Mouse (Mus musculus) kidney, adult 2 months (tissue): Measurements from ENCODE around the gene Jpt2. TPM values are rescaled to one million over a fixed set of nuclear protein-coding genes. Genes with fewer than 3 reads are reported as not detected.

ENCODE experiments used
- DNase-seq: peaks from one replicate; pipeline ENCODE4 v3.0.0; 2021
- H3K27ac ChIP-seq: fragments of 200-500 bp; 2 replicates; pipeline ENCODE4 v1.5.1; 2012; ENCODE audit warnings: low read depth, low read length, control low read depth, inconsistent platforms; ENCODE audit not compliant: insufficient read depth
- H3K27me3 ChIP-seq: fragments of 200-500 bp; replicated peaks from 2 replicates; pipeline ENCODE4 v1.6.1; 2012; ENCODE audit warnings: mild to moderate bottlenecking, moderate library complexity, low read length, inconsistent platforms; ENCODE audit not compliant: control insufficient read depth, insufficient read depth
- H3K36me3 ChIP-seq: fragments of 200-500 bp; 2 replicates; pipeline ENCODE4 v1.6.1; 2012; ENCODE audit warnings: mild to moderate bottlenecking, moderate library complexity, low read length, inconsistent platforms; ENCODE audit not compliant: control insufficient read depth, insufficient read depth
- H3K4me1 ChIP-seq: fragments of 200-500 bp; 2 replicates; pipeline ENCODE4 v1.6.1; 2011; ENCODE audit warnings: low read length; ENCODE audit not compliant: control insufficient read depth, insufficient read depth
- H3K4me3 ChIP-seq: fragments of 200-500 bp; 2 replicates; pipeline ENCODE4 v1.5.1; 2011; ENCODE audit warnings: mild to moderate bottlenecking, low read depth, low read length, control low read depth; ENCODE audit not compliant: insufficient read depth
- CTCF ChIP-seq: fragments of 200-500 bp; conservative IDR thresholded peaks from 2 replicates; pipeline ENCODE4 v1.5.1; 2011; ENCODE audit warnings: low read depth, mild to moderate bottlenecking, control low read depth, low read length, moderate library complexity, mixed read lengths; ENCODE audit not compliant: insufficient read depth, insufficient read length
- POLR2A ChIP-seq: fragments of 200-500 bp; IDR thresholded peaks from one replicate; pipeline ENCODE4 v1.6.1; 2011; ENCODE audit warnings: low read depth, low read length, control low read depth
- WGBS: fragments of 180-500 bp; shearing (Covaris S2); methylation state at CpG from one replicate; pipeline ENCODE4 v1.1.7; 2018; 5-methylcytosine and 5-hydroxymethylcytosine counted together
- polyA plus RNA-seq: library from polyadenylated mRNA; depleted of rRNA; stranded (reverse); fragments of >200 nt; gene quantifications from 2 replicates; pipeline ENCODE4 v1.2.3, GENCODE M21; 2012

Jpt2 gene
- polyA plus RNA-seq, 1 experiment: 31.0 TPM

GRCm38 (mm10) chr17:24913984-24914383 lies 46.5 kb downstream of the Jpt2 start:
- Histone ChIP-seq H3K4me1 (no peaks in the 10 kb centered on the region), H3K27me3 (no peaks in the 10 kb centered on the region), H3K36me3 (no peaks in the 10 kb centered on the region; the same call in none of the 2 replicates), H3K4me3 (no peak overlapping the region), H3K27ac (no peak overlapping the region)
- TF ChIP-seq POLR2A: no peak
- DNase-seq: no peak

DNA sequence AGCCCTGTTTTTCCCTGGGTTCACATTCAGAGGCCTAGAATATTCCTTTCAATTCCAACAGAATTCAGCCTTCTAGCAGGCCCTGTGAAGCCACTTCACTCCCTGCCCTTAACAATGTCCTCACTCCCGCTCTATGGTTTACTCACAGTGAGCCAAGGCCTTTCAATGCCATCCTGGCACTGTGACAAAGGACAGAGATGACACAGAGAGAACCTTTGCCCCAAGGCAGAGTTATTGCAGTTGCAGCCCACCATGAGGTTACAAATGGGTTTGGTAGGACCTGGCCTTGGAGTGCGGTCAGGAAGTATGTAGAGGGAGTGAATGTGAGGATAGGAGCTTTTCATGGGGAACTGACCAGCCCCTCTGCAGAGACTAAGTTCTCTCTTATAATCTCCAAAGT lies 52.9 kb downstream of the Jpt2 start:
- TF ChIP-seq POLR2A (no peak), CTCF (no peak)
- 84% methylated on average over 2 of the region's 2 CpGs for WGBS

GRCm38 (mm10) chr17:24903767-24904166 lies 56.7 kb downstream of the Jpt2 start:
- DNase-seq: no peak
- TF ChIP-seq POLR2A (no peak), CTCF (no peak)
- Histone ChIP-seq H3K4me1 (no peaks in the 10 kb centered on the region), H3K4me3 (no peak overlapping the region), H3K27ac (no peak overlapping the region), H3K27me3 (no peaks in the 10 kb centered on the region), H3K36me3 (peaks cover 4% of the 10 kb centered on the region)
- 90% methylated on average over 9 of the region's 9 CpGs for WGBS

More for the DNA sequence above, 52.9 kb downstream of the Jpt2 start:
- Histone ChIP-seq H3K27ac (no peak overlapping the region), H3K27me3 (no peaks in the 10 kb centered on the region), H3K4me3 (no peak overlapping the region), H3K36me3 (peaks cover 2% of the 10 kb centered on the region), H3K4me1 (no peaks in the 10 kb centered on the region)
- DNase-seq: no peak

DNA sequence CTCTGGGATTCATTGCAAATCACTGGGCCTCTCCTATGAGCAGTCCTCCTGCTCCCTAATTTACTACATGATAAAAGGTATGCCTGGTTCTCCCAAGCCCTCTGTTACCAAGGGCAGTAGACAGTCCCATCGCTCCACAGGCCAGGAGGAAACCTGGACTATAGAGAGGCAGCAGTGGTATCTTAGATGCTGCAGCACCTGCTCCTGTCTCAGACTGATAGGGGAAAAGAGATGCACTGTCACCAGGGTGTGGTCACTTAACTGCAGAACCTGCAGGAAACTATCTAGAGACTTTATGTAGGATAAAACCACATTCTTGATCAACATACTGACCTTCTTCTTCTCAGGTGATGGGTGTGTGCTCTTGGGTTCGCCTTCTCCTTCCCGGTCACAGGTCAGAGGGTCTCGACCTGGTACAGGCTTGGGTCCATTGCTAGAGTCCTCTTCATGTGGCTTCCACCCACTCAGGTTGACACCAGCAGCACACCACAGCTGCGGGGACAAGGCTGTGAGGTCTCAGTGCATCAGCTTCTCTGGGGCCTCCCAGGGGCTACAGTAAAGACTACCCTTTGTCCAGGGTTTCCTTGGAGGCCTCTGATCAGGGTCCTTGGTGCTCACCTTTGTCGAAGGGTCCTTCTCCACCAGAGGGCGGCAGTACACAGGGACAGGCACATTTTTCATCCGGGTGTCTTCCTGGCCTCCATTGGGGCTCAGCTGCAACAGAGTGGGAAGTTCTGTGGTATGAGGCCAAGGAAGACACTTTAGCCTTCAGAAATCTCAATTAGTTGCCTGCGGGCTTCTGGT lies 57.6 kb downstream of the Jpt2 start:
- no peak for DNase-seq
- Histone ChIP-seq H3K27ac (no peak overlapping the region), H3K4me1 (no peaks in the 10 kb centered on the region), H3K27me3 (no peaks in the 10 kb centered on the region), H3K36me3 (peaks cover 4% of the 10 kb centered on the region; the same call in 1 of the 2 replicates), H3K4me3 (no peak overlapping the region)
- TF ChIP-seq POLR2A: no peak
- TF ChIP-seq CTCF: peak; percentile 47
- 63% methylated on average over 9 of the region's 9 CpGs for WGBS

DNA sequence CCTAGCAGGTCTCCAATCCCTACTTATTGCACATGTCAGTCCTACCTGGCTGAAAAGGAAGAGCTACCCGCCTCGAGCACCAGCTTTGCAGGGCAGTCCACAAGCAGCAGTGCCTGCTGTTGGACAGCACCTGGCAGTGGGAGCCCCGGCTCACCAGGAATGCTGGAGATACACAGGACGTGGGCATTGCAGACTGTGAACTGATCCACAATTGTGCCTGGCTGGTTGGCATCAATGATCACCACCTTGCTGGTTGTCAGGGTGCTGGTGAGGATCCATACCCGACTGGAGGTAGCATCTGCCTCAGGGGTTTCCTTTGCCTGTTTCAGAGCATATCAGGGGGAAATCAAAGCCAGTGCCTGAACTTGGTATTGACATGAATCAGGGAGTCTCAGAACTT lies 58.4 kb downstream of the Jpt2 start:
- Histone ChIP-seq H3K4me3 (no peak overlapping the region), H3K27me3 (no peaks in the 10 kb centered on the region), H3K4me1 (peaks cover 2% of the 10 kb centered on the region; the same call in 1 of the 2 replicates), H3K36me3 (peaks cover 4% of the 10 kb centered on the region; the same call in 1 of the 2 replicates), H3K27ac (no peak overlapping the region)
- DNase-seq: no peak
- 93% methylated on average over 5 of the region's 5 CpGs for WGBS
- TF ChIP-seq CTCF (no peak), POLR2A (no peak)

- Histone ChIP-seq H3K27me3 (no peaks in the 10 kb centered on the region), H3K27ac (no peak overlapping the region), H3K36me3 (peaks cover 4% of the 10 kb centered on the region; the same call in 1 of the 2 replicates), H3K4me1 (peaks cover 5% of the 10 kb centered on the region; the same call in 1 of the 2 replicates), H3K4me3 (no peak overlapping the region)
- TF ChIP-seq CTCF: no peak
- no peak for TF ChIP-seq POLR2A
- DNase-seq: no peak
- WGBS: 92% methylated on average over 6 of the region's 6 CpGs
Observed at GRCm38 (mm10) chr17:24900014-24900413, 60.5 kb downstream of the Jpt2 start.

DNA sequence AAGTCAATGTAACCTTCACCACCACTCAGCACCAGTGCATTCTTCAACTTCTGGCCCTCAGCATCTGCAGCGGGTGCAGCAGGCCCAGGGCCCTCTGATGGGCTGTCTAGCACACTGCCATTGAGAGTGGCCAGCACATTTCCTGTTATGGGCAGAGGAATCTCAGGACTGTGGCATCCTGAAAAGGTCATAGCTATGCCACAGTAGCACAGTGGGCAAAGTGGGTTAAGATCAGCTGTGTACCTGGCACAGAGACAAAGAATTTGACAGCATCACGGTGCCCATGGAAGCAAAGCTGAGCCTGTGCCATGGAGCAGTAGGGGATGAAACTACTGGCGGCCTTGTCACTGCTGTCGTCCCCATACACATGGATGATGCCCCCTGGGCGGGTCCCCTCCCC lies 61.3 kb downstream of the Jpt2 start:
- no peak for TF ChIP-seq CTCF
- TF ChIP-seq POLR2A: no peak
- Histone ChIP-seq H3K27ac (no peak overlapping the region), H3K27me3 (no peaks in the 10 kb centered on the region), H3K4me3 (no peak overlapping the region), H3K36me3 (peaks cover 2% of the 10 kb centered on the region; the same call in 1 of the 2 replicates), H3K4me1 (peaks cover 7% of the 10 kb centered on the region; the same call in 1 of the 2 replicates)
- DNase-seq: no peak
- WGBS: 69% methylated on average over 5 of the region's 5 CpGs
